Mouse (Mus musculus): ENCODE results near the gene Erap1. TPM values are rescaled to one million over a fixed set of nuclear protein-coding genes. Genes with fewer than 3 reads are reported as not detected.

Erap1 gene
- polyA plus RNA-seq (2012; rRNA removed): 3.3 and 4.3 TPM in 2 replicates

GRCm38 (mm10) chr13:74638793-74639711 is at the start of gene Erap1:
Gene Erap1, plus strand, starts transcription at chr13:74639568.

Other genes starting within 250 kb of the Erap1 start
- 1.2 and 1.8 TPM in 2 replicates for gene Zfp72, start 248.7 kb upstream of the Erap1 start, polyA plus RNA-seq (2012; rRNA removed)
- 35.2 and 45.0 TPM in 2 replicates for gene Ftl1-ps1, start 239.9 kb upstream of the Erap1 start, polyA plus RNA-seq (2012; rRNA removed)
- gene Zfp825, start 145.6 kb upstream of the Erap1 start, polyA plus RNA-seq (2012; rRNA removed): 6.1 and 12.2 TPM in 2 replicates
- 16.3 and 24.0 TPM in 2 replicates for gene Cast, start 169.2 kb downstream of the Erap1 start, polyA plus RNA-seq (2012; rRNA removed)

All from central nervous system, embryonic 11.5 days (tissue).